Mouse (Mus musculus): ENCODE data around the gene Ccdc14. TPM values are rescaled to one million over a fixed set of nuclear protein-coding genes. Genes with fewer than 3 reads are reported as not detected.

Ccdc14 gene
- polyA plus RNA-seq, 1 experiment: 1.0 TPM

GRCm38 (mm10) chr16:34729371-34729770, 39.0 kb downstream of the Ccdc14 start:
- Histone ChIP-seq H3K4me2 (ENCODE audit: low read depth) (no peak overlapping the region), H3ac (ENCODE audit: control insufficient read depth, insufficient read length) (no peak overlapping the region), H3K27me3 (ENCODE audit: control insufficient read depth, insufficient read depth, insufficient read length) (no peaks in the 10 kb centered on the region), H3K36me3 (ENCODE audit: control insufficient read depth, insufficient read depth) (no peaks in the 10 kb centered on the region), H3K79me2 (ENCODE audit: control insufficient read depth, insufficient read depth) (no peaks in the 10 kb centered on the region), H3K4me3 (no peak overlapping the region)
- no peak for TF ChIP-seq TCF3 (IDR thresholded peaks at IDR 0.05; ENCODE audit: insufficient read length, low read depth)
- TF ChIP-seq POLR2AphosphoS2 (IDR thresholded peaks at IDR 0.05; ENCODE audit: insufficient read length, low read depth): no peak
- no peak for TF ChIP-seq USF1 (IDR thresholded peaks at IDR 0.05; ENCODE audit: low read depth)
- TF ChIP-seq MYOD1 (IDR thresholded peaks at IDR 0.05; ENCODE audit: control insufficient read depth in 1 of 3, insufficient read length in 2 of 3, low read depth in 2 of 3): no peak
- TF ChIP-seq CEBPB (IDR thresholded peaks at IDR 0.05; ENCODE audit: insufficient read depth, poor library complexity, severe bottlenecking): no peak
- no peak for TF ChIP-seq REST (IDR thresholded peaks at IDR 0.05; ENCODE audit: insufficient read depth, insufficient read length)
- TF ChIP-seq MYOG (IDR thresholded peaks at IDR 0.05; ENCODE audit: control insufficient read depth in 1 of 3, insufficient read depth in 1 of 3, insufficient read length in 2 of 3, low read depth in 2 of 3): no peak
- no peak for TF ChIP-seq SRF (IDR thresholded peaks at IDR 0.05; ENCODE audit: control insufficient read depth, insufficient read length, low read depth)
- no peak for TF ChIP-seq MAX (IDR thresholded peaks at IDR 0.05; ENCODE audit: low read depth)
- TF ChIP-seq E2F4 (IDR thresholded peaks at IDR 0.05; ENCODE audit: insufficient read depth): no peak
- TF ChIP-seq POLR2A (IDR thresholded peaks at IDR 0.05; ENCODE audit: insufficient read length, low read depth): no peak
- no peak for TF ChIP-seq TCF12 (IDR thresholded peaks at IDR 0.05; ENCODE audit: insufficient read depth, poor library complexity, severe bottlenecking)

GRCm38 (mm10) chr16:34738656-34739233, 48.3 kb downstream of the Ccdc14 start:
- TF ChIP-seq CEBPB (IDR thresholded peaks at IDR 0.05; ENCODE audit: insufficient read depth, poor library complexity, severe bottlenecking): no peak
- no peak for TF ChIP-seq TCF12 (IDR thresholded peaks at IDR 0.05; ENCODE audit: insufficient read depth, poor library complexity, severe bottlenecking)
- no peak for TF ChIP-seq USF1 (IDR thresholded peaks at IDR 0.05; ENCODE audit: low read depth)
- TF ChIP-seq POLR2A (IDR thresholded peaks at IDR 0.05; ENCODE audit: insufficient read length, low read depth): no peak
- no peak for TF ChIP-seq E2F4 (IDR thresholded peaks at IDR 0.05; ENCODE audit: insufficient read depth)
- TF ChIP-seq POLR2AphosphoS2 (IDR thresholded peaks at IDR 0.05; ENCODE audit: insufficient read length, low read depth): no peak
- no peak for TF ChIP-seq SRF (IDR thresholded peaks at IDR 0.05; ENCODE audit: control insufficient read depth, insufficient read length, low read depth)
- TF ChIP-seq MAX (IDR thresholded peaks at IDR 0.05; ENCODE audit: low read depth): no peak
- TF ChIP-seq MYOD1 (IDR thresholded peaks at IDR 0.05; ENCODE audit: control insufficient read depth in 1 of 3, insufficient read length in 2 of 3, low read depth in 2 of 3): no peak
- no peak for TF ChIP-seq TCF3 (IDR thresholded peaks at IDR 0.05; ENCODE audit: insufficient read length, low read depth)
- no peak for TF ChIP-seq MYOG (IDR thresholded peaks at IDR 0.05; ENCODE audit: control insufficient read depth in 1 of 3, insufficient read depth in 1 of 3, insufficient read length in 2 of 3, low read depth in 2 of 3)
- no peak overlapping the region for H3K4me3 ChIP-seq

GRCm38 (mm10) chr16:34742930-34743329, 52.5 kb downstream of the Ccdc14 start:
- Histone ChIP-seq H3K4me2 (ENCODE audit: low read depth) (no peak overlapping the region), H3K79me2 (ENCODE audit: control insufficient read depth, insufficient read depth) (no peaks in the 10 kb centered on the region), H3K36me3 (ENCODE audit: control insufficient read depth, insufficient read depth) (no peaks in the 10 kb centered on the region), H3ac (ENCODE audit: control insufficient read depth, insufficient read length) (no peak overlapping the region), H3K4me3 (no peak overlapping the region), H3K27me3 (ENCODE audit: control insufficient read depth, insufficient read depth, insufficient read length) (no peaks in the 10 kb centered on the region)
- TF ChIP-seq POLR2AphosphoS2 (IDR thresholded peaks at IDR 0.05; ENCODE audit: insufficient read length, low read depth) (no peak), CEBPB (IDR thresholded peaks at IDR 0.05; ENCODE audit: insufficient read depth, poor library complexity, severe bottlenecking) (no peak), TCF12 (IDR thresholded peaks at IDR 0.05; ENCODE audit: insufficient read depth, poor library complexity, severe bottlenecking) (no peak), TCF3 (IDR thresholded peaks at IDR 0.05; ENCODE audit: insufficient read length, low read depth) (no peak)

More at GRCm38 (mm10) chr16:34738656-34739233, 48.3 kb downstream of the Ccdc14 start:
- Histone ChIP-seq H3K27me3 (ENCODE audit: control insufficient read depth, insufficient read depth, insufficient read length) (no peaks in the 10 kb centered on the region), H3K4me2 (ENCODE audit: low read depth) (no peak overlapping the region), H3K36me3 (ENCODE audit: control insufficient read depth, insufficient read depth) (no peaks in the 10 kb centered on the region), H3ac (ENCODE audit: control insufficient read depth, insufficient read length) (no peak overlapping the region), H3K79me2 (ENCODE audit: control insufficient read depth, insufficient read depth) (no peaks in the 10 kb centered on the region)

DNA sequence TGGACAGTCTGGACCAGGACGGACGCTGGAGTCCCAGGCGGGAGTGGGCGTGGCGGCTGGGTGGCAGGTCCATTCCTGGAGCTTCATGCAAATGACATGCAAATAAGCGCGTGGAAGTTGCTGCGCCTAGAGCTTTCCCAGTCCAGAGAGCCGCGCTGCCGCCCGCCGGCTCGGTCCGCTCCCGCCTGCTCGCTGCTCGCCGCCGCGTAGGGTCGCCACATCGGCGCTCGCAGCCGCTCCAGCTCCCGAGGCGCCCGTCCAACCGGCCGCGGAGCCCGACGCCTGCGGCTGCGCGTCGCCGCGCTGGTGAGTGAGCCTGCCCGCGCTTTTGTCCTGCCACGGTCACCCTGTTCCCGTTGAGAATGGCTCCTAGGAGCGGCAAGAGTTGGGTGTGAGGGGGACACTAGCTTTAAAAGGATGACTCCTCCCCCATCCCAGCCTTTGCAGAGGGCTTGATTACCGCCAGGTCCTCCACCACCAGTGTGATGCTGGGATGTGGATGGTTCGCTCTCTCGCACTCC, 54.7 kb downstream of the Ccdc14 start, which contains the start of gene Mylk:
Gene Mylk, plus strand, starts transcription at position 146 of the 521 bp plus-strand sequence.
- no peak for TF ChIP-seq TCF12 (IDR thresholded peaks at IDR 0.05; ENCODE audit: insufficient read depth, poor library complexity, severe bottlenecking)
- TF ChIP-seq POLR2A (IDR thresholded peaks at IDR 0.05; ENCODE audit: insufficient read length, low read depth): peak; percentile 83
- peak; percentile 42 for TF ChIP-seq POLR2AphosphoS2 (IDR thresholded peaks at IDR 0.05; ENCODE audit: insufficient read length, low read depth)
- peak in 1 of 3 experiments; percentile 5 for TF ChIP-seq MYOG (IDR thresholded peaks at IDR 0.05; ENCODE audit: control insufficient read depth in 1 of 3, insufficient read depth in 1 of 3, insufficient read length in 2 of 3, low read depth in 2 of 3)
- H3K27me3 ChIP-seq (ENCODE audit: control insufficient read depth, insufficient read depth, insufficient read length): no peaks in the 10 kb centered on the region
- H3K79me2 ChIP-seq (ENCODE audit: control insufficient read depth, insufficient read depth): no peaks in the 10 kb centered on the region
- no peak within 1 kb of the TSS for H3K4me3 ChIP-seq
- H3K36me3 ChIP-seq (ENCODE audit: control insufficient read depth, insufficient read depth): no peaks in the 10 kb centered on the region
- peak within 1 kb of the TSS; percentile 97 for H3K4me2 ChIP-seq (ENCODE audit: low read depth)
- H3ac ChIP-seq (ENCODE audit: control insufficient read depth, insufficient read length): no peak within 1 kb of the TSS

DNA sequence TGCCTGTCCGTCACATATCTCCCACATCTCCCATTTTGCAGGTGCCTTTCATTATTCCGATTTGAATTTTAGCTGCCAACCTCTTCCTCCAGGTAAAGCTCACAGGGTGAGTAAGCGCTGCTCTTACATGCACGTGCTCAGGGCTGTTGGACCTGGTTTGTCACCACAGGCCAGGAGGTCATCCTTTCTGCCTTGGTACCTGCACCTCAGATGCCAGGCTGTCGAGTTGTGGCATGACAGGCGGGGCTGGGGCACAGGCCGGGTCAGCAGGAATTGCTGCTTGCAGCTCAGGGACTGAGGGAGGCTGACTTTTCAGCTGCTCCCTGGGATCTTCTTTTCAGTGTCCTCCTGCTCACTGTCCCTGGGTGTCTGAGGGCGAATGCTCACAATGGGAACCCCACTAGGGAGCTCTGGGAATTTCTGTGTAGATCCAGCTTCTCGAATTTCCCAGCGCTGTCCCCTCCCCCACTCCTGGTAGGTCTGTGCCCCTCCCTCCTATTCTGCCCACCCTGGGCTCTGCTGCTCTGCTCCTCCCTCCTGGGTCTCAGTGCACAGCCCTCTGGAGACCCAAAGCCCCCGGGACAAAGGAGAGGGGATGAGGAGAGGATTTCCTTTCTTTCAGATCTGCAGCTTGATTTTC, 57.8 kb downstream of the Ccdc14 start:
- H3K36me3 ChIP-seq (ENCODE audit: control insufficient read depth, insufficient read depth): no peaks in the 10 kb centered on the region
- TF ChIP-seq TCF3 (IDR thresholded peaks at IDR 0.05; ENCODE audit: insufficient read length, low read depth) (no peak), SRF (IDR thresholded peaks at IDR 0.05; ENCODE audit: control insufficient read depth, insufficient read length, low read depth) (no peak), USF1 (IDR thresholded peaks at IDR 0.05; ENCODE audit: low read depth) (no peak), E2F4 (IDR thresholded peaks at IDR 0.05; ENCODE audit: insufficient read depth) (no peak), CEBPB (IDR thresholded peaks at IDR 0.05; ENCODE audit: insufficient read depth, poor library complexity, severe bottlenecking) (no peak), REST (IDR thresholded peaks at IDR 0.05; ENCODE audit: insufficient read depth, insufficient read length) (no peak), MYOG (IDR thresholded peaks at IDR 0.05; ENCODE audit: control insufficient read depth in 1 of 3, insufficient read depth in 1 of 3, insufficient read length in 2 of 3, low read depth in 2 of 3) (no peak), MYOD1 (IDR thresholded peaks at IDR 0.05; ENCODE audit: control insufficient read depth in 1 of 3, insufficient read length in 2 of 3, low read depth in 2 of 3) (no peak), POLR2AphosphoS2 (IDR thresholded peaks at IDR 0.05; ENCODE audit: insufficient read length, low read depth) (no peak), POLR2A (IDR thresholded peaks at IDR 0.05; ENCODE audit: insufficient read length, low read depth) (no peak), TCF12 (IDR thresholded peaks at IDR 0.05; ENCODE audit: insufficient read depth, poor library complexity, severe bottlenecking) (no peak), MAX (IDR thresholded peaks at IDR 0.05; ENCODE audit: low read depth) (no peak)
- no peak overlapping the region for H3ac ChIP-seq (ENCODE audit: control insufficient read depth, insufficient read length)
- H3K79me2 ChIP-seq (ENCODE audit: control insufficient read depth, insufficient read depth): no peaks in the 10 kb centered on the region
- H3K4me2 ChIP-seq (ENCODE audit: low read depth): no peak overlapping the region
- H3K27me3 ChIP-seq (ENCODE audit: control insufficient read depth, insufficient read depth, insufficient read length): no peaks in the 10 kb centered on the region
- no peak overlapping the region for H3K4me3 ChIP-seq
